Mouse (Mus musculus) embryonic fibroblast, embryonic 13.5 days (primary cell): ENCODE measurements around the gene Cdh23.

Source experiments
- CTCF ChIP-seq: IDR thresholded peaks from 2 replicates; pipeline ENCODE4 v1.5.1; 2011; ENCODE audit warnings: mild to moderate bottlenecking, control low read depth, low read length, moderate library complexity, borderline replicate concordance; ENCODE audit not compliant: insufficient read depth
- POLR2A ChIP-seq: IDR thresholded peaks from 2 replicates; pipeline ENCODE4 v1.6.1; 2011; ENCODE audit warnings: low read depth, mild to moderate bottlenecking, control low read depth, low read length, moderate library complexity

- TF ChIP-seq CTCF (no peak), POLR2A (no peak)
Observed at GRCm38 (mm10) chr10:60413756-60414155, 282.5 kb downstream of the Cdh23 start.
